Mouse (Mus musculus): ENCODE data around the gene Ube2b. TPM values are rescaled to one million over a fixed set of nuclear protein-coding genes. Genes with fewer than 3 reads are reported as not detected.

Gene Ube2b
- polyA plus RNA-seq, 2 experiments = 54.8 to 61.0 TPM

GRCm38 (mm10) chr11:52035905-52036304 is 35.3 kb upstream of the Ube2b start:
- no peak for ATAC-seq (ENCODE audit: insufficient read depth)
- Histone ChIP-seq H3K4me1 (replicated peaks; ENCODE audit: control insufficient read depth in 2 of 2, insufficient read depth in 2 of 2, low read length in 1 of 2) (no peaks in the 10 kb centered on the region), H3K27ac (no peak overlapping the region), H3K4me2 (ENCODE audit: low read depth) (no peak overlapping the region), H3K9ac (replicated peaks) (no peak overlapping the region), H3K4me3 (ENCODE audit: insufficient read depth in 1 of 2, low read depth in 2 of 2, low read length in 2 of 2) (no peak overlapping the region), H3K9me3 (ENCODE audit: control insufficient read depth, low read length) (no peaks in the 10 kb centered on the region), H3K27me3 (ENCODE audit: control insufficient read depth, insufficient read depth, low read length) (no peaks in the 10 kb centered on the region), H3K36me3 (replicated peaks; ENCODE audit: control insufficient read depth, insufficient read depth, low read depth) (no peaks in the 10 kb centered on the region)
- TF ChIP-seq CTCF (IDR thresholded peaks at IDR 0.05; ENCODE audit: low read depth) = no peak
- no peak for TF ChIP-seq EP300 (IDR thresholded peaks at IDR 0.05; ENCODE audit: low read depth)
- WGBS (ENCODE audit: insufficient replicate concordance) = 30% methylated on average over 3 of the region's 3 CpGs
- no peak for DNase-seq (ENCODE audit: low read depth in 3 of 3, low spot score in 3 of 3)

GRCm38 (mm10) chr11:52033953-52034352 is 33.4 kb upstream of the Ube2b start:
- no peaks in the 10 kb centered on the region for H3K9me3 ChIP-seq (ENCODE audit: control insufficient read depth, low read length)
- no peaks in the 10 kb centered on the region for H3K4me1 ChIP-seq (replicated peaks; ENCODE audit: control insufficient read depth in 2 of 2, insufficient read depth in 2 of 2, low read length in 1 of 2)
- TF ChIP-seq EP300 (IDR thresholded peaks at IDR 0.05; ENCODE audit: low read depth) (no peak), CTCF (IDR thresholded peaks at IDR 0.05; ENCODE audit: low read depth) (no peak)
- WGBS (ENCODE audit: insufficient replicate concordance) = 70% methylated on average over 1 of the region's 1 CpGs
- H3K27me3 ChIP-seq (ENCODE audit: control insufficient read depth, insufficient read depth, low read length) = no peaks in the 10 kb centered on the region
- no peak overlapping the region for H3K4me2 ChIP-seq (ENCODE audit: low read depth)
- DNase-seq (ENCODE audit: low read depth in 3 of 3, low spot score in 3 of 3) (no peak), ATAC-seq (ENCODE audit: insufficient read depth) (no peak)
- no peak overlapping the region for H3K4me3 ChIP-seq (ENCODE audit: insufficient read depth in 1 of 2, low read depth in 2 of 2, low read length in 2 of 2)
- no peak overlapping the region for H3K9ac ChIP-seq (replicated peaks)
- no peak overlapping the region for H3K27ac ChIP-seq
- no peaks in the 10 kb centered on the region for H3K36me3 ChIP-seq (replicated peaks; ENCODE audit: control insufficient read depth, insufficient read depth, low read depth)

GRCm38 (mm10) chr11:52032356-52032755 is 31.8 kb upstream of the Ube2b start:
- no peaks in the 10 kb centered on the region for H3K27me3 ChIP-seq (ENCODE audit: control insufficient read depth, insufficient read depth, low read length)
- no peaks in the 10 kb centered on the region for H3K4me1 ChIP-seq (replicated peaks; ENCODE audit: control insufficient read depth in 2 of 2, insufficient read depth in 2 of 2, low read length in 1 of 2)
- no peak overlapping the region for H3K27ac ChIP-seq
- no peaks in the 10 kb centered on the region for H3K36me3 ChIP-seq (replicated peaks; ENCODE audit: control insufficient read depth, insufficient read depth, low read depth)
- no peak overlapping the region for H3K4me3 ChIP-seq (ENCODE audit: insufficient read depth in 1 of 2, low read depth in 2 of 2, low read length in 2 of 2)
- no peak overlapping the region for H3K9ac ChIP-seq (replicated peaks)
- 54% methylated on average over 8 of the region's 8 CpGs for WGBS (ENCODE audit: insufficient replicate concordance)
- ATAC-seq (ENCODE audit: insufficient read depth) (no peak), DNase-seq (ENCODE audit: low read depth in 3 of 3, low spot score in 3 of 3) (no peak)
- H3K9me3 ChIP-seq (ENCODE audit: control insufficient read depth, low read length) = no peaks in the 10 kb centered on the region
- no peak overlapping the region for H3K4me2 ChIP-seq (ENCODE audit: low read depth)
- TF ChIP-seq CTCF (IDR thresholded peaks at IDR 0.05; ENCODE audit: low read depth) = no peak
- TF ChIP-seq EP300 (IDR thresholded peaks at IDR 0.05; ENCODE audit: low read depth) = no peak

- Histone ChIP-seq H3K4me1 (replicated peaks; ENCODE audit: control insufficient read depth in 2 of 2, insufficient read depth in 2 of 2, low read length in 1 of 2) (no peaks in the 10 kb centered on the region), H3K9ac (replicated peaks) (no peak overlapping the region), H3K36me3 (replicated peaks; ENCODE audit: control insufficient read depth, insufficient read depth, low read depth) (no peaks in the 10 kb centered on the region), H3K9me3 (ENCODE audit: control insufficient read depth, low read length) (no peaks in the 10 kb centered on the region), H3K27ac (no peak overlapping the region), H3K4me3 (ENCODE audit: insufficient read depth in 1 of 2, low read depth in 2 of 2, low read length in 2 of 2) (no peak overlapping the region), H3K27me3 (ENCODE audit: control insufficient read depth, insufficient read depth, low read length) (no peaks in the 10 kb centered on the region), H3K4me2 (ENCODE audit: low read depth) (no peak overlapping the region)
- ATAC-seq (ENCODE audit: insufficient read depth) = no peak
- TF ChIP-seq CTCF (IDR thresholded peaks at IDR 0.05; ENCODE audit: low read depth) = no peak
- TF ChIP-seq EP300 (IDR thresholded peaks at IDR 0.05; ENCODE audit: low read depth) = no peak
- WGBS (ENCODE audit: insufficient replicate concordance) = 73% methylated on average over 9 of the region's 9 CpGs
- no peak for DNase-seq (ENCODE audit: low read depth in 3 of 3, low spot score in 3 of 3)
Measured at GRCm38 (mm10) chr11:52018217-52018616, 17.7 kb upstream of the Ube2b start.

- Histone ChIP-seq H3K27ac (no peak overlapping the region), H3K4me2 (ENCODE audit: low read depth) (no peak overlapping the region), H3K9me3 (ENCODE audit: control insufficient read depth, low read length) (no peaks in the 10 kb centered on the region), H3K4me3 (ENCODE audit: insufficient read depth in 1 of 2, low read depth in 2 of 2, low read length in 2 of 2) (no peak overlapping the region), H3K36me3 (replicated peaks; ENCODE audit: control insufficient read depth, insufficient read depth, low read depth) (no peaks in the 10 kb centered on the region), H3K27me3 (ENCODE audit: control insufficient read depth, insufficient read depth, low read length) (no peaks in the 10 kb centered on the region), H3K4me1 (replicated peaks; ENCODE audit: control insufficient read depth in 2 of 2, insufficient read depth in 2 of 2, low read length in 1 of 2) (no peaks in the 10 kb centered on the region), H3K9ac (replicated peaks) (no peak overlapping the region)
- no peak for ATAC-seq (ENCODE audit: insufficient read depth)
- TF ChIP-seq CTCF (IDR thresholded peaks at IDR 0.05; ENCODE audit: low read depth) (no peak), EP300 (IDR thresholded peaks at IDR 0.05; ENCODE audit: low read depth) (no peak)
- WGBS (ENCODE audit: insufficient replicate concordance) = 67% methylated on average over 5 of the region's 5 CpGs
- no peak for DNase-seq (ENCODE audit: low read depth in 3 of 3, low spot score in 3 of 3)
Measured at GRCm38 (mm10) chr11:52011541-52011940, 11.0 kb upstream of the Ube2b start.

Data from liver, embryonic 14.5 days (tissue).